Mouse (Mus musculus) erythroblast, adult 5-6 weeks (primary cell): ENCODE data around the gene Calm1. TPM values are rescaled to one million over a fixed set of nuclear protein-coding genes. Genes with fewer than 3 reads are reported as not detected.

ENCODE experiments used
- total RNA-seq, 2 experiments: library from RNA; stranded (forward) in 1 of 2; stranded (reverse) in 1 of 2; fragments of 150-400 nt in 1 of 2; fragments of 200-764, 138-1000 nt in 1 of 2; gene quantifications; 2 replicates each; pipeline versions ENCODE4 v1.2.3 to v1.2.4; 2015 to 2017; ENCODE audit warnings: low replicate concordance in 2 of 2

Calm1 gene
- total RNA-seq, 2 experiments from 2014 or later: 71.5 to 118 TPM

Other genes with a start within 250 kb of the Calm1 start
- not detected in 2 replicates for gene Kcnk13, start 234.9 kb upstream of the Calm1 start, total RNA-seq (2015; ENCODE audit: low replicate concordance)
- gene Kcnk13, start 234.9 kb upstream of the Calm1 start, total RNA-seq (2017; ENCODE audit: low replicate concordance): 0.42 TPM in 1 of 2 replicates, not detected in the other
- 42.6 and 92.4 TPM in 2 replicates for gene Psmc1, start 89.3 kb upstream of the Calm1 start, total RNA-seq (2015; ENCODE audit: low replicate concordance)
- 63.4 and 63.7 TPM in 2 replicates for gene Psmc1, start 89.3 kb upstream of the Calm1 start, total RNA-seq (2017; ENCODE audit: low replicate concordance)
- 0.19 and 8.8 TPM in 2 replicates for gene Nrde2, start 39.8 kb upstream of the Calm1 start, total RNA-seq (2015; ENCODE audit: low replicate concordance)
- 10.9 and 11.1 TPM in 2 replicates for gene Nrde2, start 39.8 kb upstream of the Calm1 start, total RNA-seq (2017; ENCODE audit: low replicate concordance)